In genomic region chr2:93456140-93456539, GRCm38 (mm10) we compare ENCODE assay signal across 16 mouse cellular contexts. TPM values are rescaled to one million over a fixed set of nuclear protein-coding genes. Genes with fewer than 3 reads are reported as not detected.
A peak's percentile ranks its signal among the peaks of the same experiment; 100 is the strongest.
DNase-seq lines count a peak whose midpoint lies in the region; ATAC-seq and TF ChIP-seq lines count a peak whose summit lies in the region.
"Had no signal": no experiment of that assay in that cellular context is flagged by ENCODE, and none has a peak within 500 bp of the region (broad histone marks: within the 10 kb centered on the region; RNA-seq: fewer than 3 reads in every experiment).

No protein-coding gene starts in this region.

- peaks cover 19% of the 10 kb centered on the region for H3K79me3 ChIP-seq in C2C12 (ENCODE audit: low read depth)

- no peak overlapping the region for H3K27ac ChIP-seq in midbrain, postnatal 0 days (ENCODE audit: low read depth, low read length)
- H3K27ac ChIP-seq: forebrain, embryonic 12.5 days; heart, adult 2 months; hindbrain, embryonic 13.5 days; midbrain, embryonic 12.5 days; neural tube, embryonic 13.5 days had no signal

- no peak for ATAC-seq in midbrain, postnatal 0 days (ENCODE audit: low FRiP score)

- no peak overlapping the region for H3ac ChIP-seq in C2C12 (ENCODE audit: control insufficient read depth, insufficient read length, low read depth)

- H3K9ac ChIP-seq in midbrain, postnatal 0 days (replicated peaks; ENCODE audit: low read length, poor library complexity, severe bottlenecking): no peak overlapping the region
- H3K9ac ChIP-seq: forebrain, embryonic 12.5 days; hindbrain, embryonic 13.5 days; midbrain, embryonic 12.5 days; neural tube, embryonic 13.5 days had no signal

- H3K36me3 ChIP-seq in C2C12 (ENCODE audit: control insufficient read depth, insufficient read depth): peaks cover 7% of the 10 kb centered on the region
- H3K36me3 ChIP-seq in midbrain, postnatal 0 days (ENCODE audit: insufficient read depth, low read length): no peaks in the 10 kb centered on the region
- H3K36me3 ChIP-seq: forebrain, embryonic 12.5 days; hindbrain, embryonic 13.5 days; midbrain, embryonic 12.5 days; neural tube, embryonic 13.5 days had no signal

- no peaks in the 10 kb centered on the region for H3K4me1 ChIP-seq in midbrain, postnatal 0 days (ENCODE audit: insufficient read depth, low read length)
- H3K4me1 ChIP-seq: midbrain, embryonic 12.5 days had no signal

- peaks cover 69% of the 10 kb centered on the region for H3K79me2 ChIP-seq in C2C12 (ENCODE audit: control insufficient read depth, insufficient read depth)

- no peak overlapping the region for H3K4me2 ChIP-seq in midbrain, postnatal 0 days (ENCODE audit: low read depth, low read length, poor library complexity, severe bottlenecking)
- H3K4me2 ChIP-seq: forebrain, embryonic 12.5 days; hindbrain, embryonic 13.5 days; midbrain, embryonic 12.5 days; neural tube, embryonic 13.5 days had no signal

- peak; percentile 69 for DNase-seq in adrenal gland, adult 2 months
- no peak for DNase-seq in adrenal gland, adult 18-20 months (ENCODE audit: low spot score in 2 of 2)
- DNase-seq in induced T-regulatory cell, adult 2 months (ENCODE audit: low read depth): peak; percentile 67
- DNase-seq in lung, postnatal 10 days: peak; percentile 72
- no peak for DNase-seq in left cerebral cortex, adult 9 months (ENCODE audit: low spot score in 2 of 2)
- no peak for DNase-seq in cerebellum, postnatal 4 days (ENCODE audit: low spot score in 2 of 2)
- no peak for DNase-seq in midbrain, postnatal 0 days (ENCODE audit: low spot score)
- DNase-seq: kidney, postnatal 36 days; right cerebral cortex, postnatal 25 days; thymus, postnatal 36 days had no signal

- no peak for TF ChIP-seq CTCF in C2C12 (IDR thresholded peaks at IDR 0.05; ENCODE audit: control insufficient read depth, insufficient read depth, insufficient read length)
- TF ChIP-seq CTCF in midbrain, postnatal 0 days (IDR thresholded peaks at IDR 0.05): no peak

- no peaks in the 10 kb centered on the region for H3K27me3 ChIP-seq in C2C12 (ENCODE audit: control insufficient read depth, insufficient read depth, insufficient read length)
- peaks cover 2% of the 10 kb centered on the region; the same call in 1 of the 2 replicates for H3K27me3 ChIP-seq in midbrain, postnatal 0 days (ENCODE audit: insufficient read depth, low read length)

- H3K4me3 ChIP-seq in C2C12 (ENCODE audit: insufficient read depth, poor library complexity, severe bottlenecking): no peak overlapping the region
- H3K4me3 ChIP-seq in midbrain, postnatal 0 days (ENCODE audit: low read depth, low read length): no peak overlapping the region
- H3K4me3 ChIP-seq: forebrain, embryonic 12.5 days; heart, adult 2 months; hindbrain, embryonic 13.5 days; midbrain, embryonic 12.5 days; neural tube, embryonic 13.5 days had no signal

- 67% methylated on average over 3 of the region's 3 CpGs for WGBS in midbrain, postnatal 0 days

- no peaks in the 10 kb centered on the region for H3K9me3 ChIP-seq in midbrain, postnatal 0 days (ENCODE audit: low read length)
- H3K9me3 ChIP-seq: hindbrain, embryonic 13.5 days; midbrain, embryonic 12.5 days; neural tube, embryonic 13.5 days had no signal

TF ChIP-seq in C2C12, 6 proteins besides CTCF, POLR2A, EP300 and RAD21:
- TF ChIP-seq MYOD1 (IDR thresholded peaks at IDR 0.05; ENCODE audit: control insufficient read depth, insufficient read length, low read depth) (peak; percentile 59), USF1 (IDR thresholded peaks at IDR 0.05; ENCODE audit: low read depth) (no peak), MYOG (IDR thresholded peaks at IDR 0.05; ENCODE audit: control insufficient read depth, extremely low read depth, insufficient read length) (no peak)

RNA-seq across cellular contexts. Expression of gene Cd82, which starts 6.8 kb away (rescaled TPM):
- total RNA-seq in adrenal gland, adult 2 months (2021): 10 to 100 TPM; 58.9 to 83.2 TPM
- polyA plus RNA-seq in adrenal gland, adult 2 months (2012; rRNA removed): 125 and 137 TPM in 2 replicates
- 10 to 100 TPM; 55.7 to 67.5 TPM for total RNA-seq in adrenal gland, adult 18-20 months (2021)
- 118 TPM for polyA plus RNA-seq in C2C12 (2012; fragmentation: generic; extraction: Trizol)
- total RNA-seq in midbrain, postnatal 0 days (2014; rRNA removed): 9.2 and 11.4 TPM in 2 replicates
- polyA plus RNA-seq in midbrain, postnatal 0 days (2015; fragmentation: Nextera tagmentation; extraction: Ambion mirVana): 14.5 and 14.8 TPM in 2 replicates

Comparison
In these comparisons a context has a peak if more than half of its experiments do, and no peak if none do; other contexts are left out.
1. DNase-seq: peak in adrenal gland, adult 2 months (single experiment), induced T-regulatory cell, adult 2 months (single experiment) and lung, postnatal 10 days (single experiment); none in adrenal gland, adult 18-20 months (0 of 2), left cerebral cortex, adult 9 months (0 of 2), cerebellum, postnatal 4 days (0 of 2) and midbrain, postnatal 0 days (single experiment).